Mouse (Mus musculus) heart, embryonic 14.5 days (tissue): ENCODE results near the gene March10. TPM values are rescaled to one million over a fixed set of nuclear protein-coding genes. Genes with fewer than 3 reads are reported as not detected.

Experiments
- ATAC-seq: fragments of 200-750 bp; cut with Nextera tagmentation; 2 replicates; pipeline ENCODE4 v1.8.0; 2017; ENCODE audit warnings: low read depth, moderate TSS enrichment; ENCODE audit not compliant: insufficient number of reproducible peaks, insufficient read depth, low FRiP score
- H3K27ac ChIP-seq, 2 experiments: fragments of 200-500 bp in 1 of 2; fragments of 300-500 bp in 1 of 2; sonication (generic) in 1 of 2; replicated peaks in 1 of 2; 2 replicates each; pipeline ENCODE4 v1.5.1; 2012 to 2014; ENCODE audit warnings: low read depth in 2 of 2, low read length in 2 of 2, control low read depth in 1 of 2, mild to moderate bottlenecking in 1 of 2, mixed read lengths in 1 of 2; ENCODE audit not compliant: control insufficient read depth in 1 of 2, insufficient read depth in 1 of 2
- H3K27me3 ChIP-seq: fragments of 300-500 bp; sonication (generic); 2 replicates; pipeline ENCODE4 v1.6.1; 2014; ENCODE audit warnings: mild to moderate bottlenecking, low read length, control low read depth; ENCODE audit not compliant: control insufficient read depth, insufficient read depth
- H3K36me3 ChIP-seq: fragments of 300-500 bp; sonication (generic); 2 replicates; pipeline ENCODE4 v1.6.1; 2014; ENCODE audit warnings: mild to moderate bottlenecking, control low read depth, low read length, mixed read lengths; ENCODE audit not compliant: control insufficient read depth, insufficient read depth
- H3K4me1 ChIP-seq, 2 experiments: fragments of 200-500 bp in 1 of 2; fragments of 300-500 bp in 1 of 2; sonication (generic) in 1 of 2; 2 replicates each; pipeline ENCODE4 v1.6.1; 2012 to 2014; ENCODE audit warnings: low read length in 2 of 2, control low read depth in 1 of 2, mixed read lengths in 1 of 2; ENCODE audit not compliant: control insufficient read depth in 2 of 2, insufficient read depth in 2 of 2
- H3K4me2 ChIP-seq: fragments of 300-500 bp; sonication (generic); 2 replicates; pipeline ENCODE4 v1.6.1; 2014; ENCODE audit warnings: mild to moderate bottlenecking, low read length
- H3K4me3 ChIP-seq, 2 experiments: fragments of 200-500 bp in 1 of 2; fragments of 300-500 bp in 1 of 2; sonication (generic) in 1 of 2; 2 replicates each; pipeline ENCODE4 v1.5.1; 2012 to 2014; ENCODE audit warnings: low read length in 2 of 2, mild to moderate bottlenecking in 2 of 2, control low read depth in 1 of 2, low read depth in 1 of 2, moderate library complexity in 1 of 2; ENCODE audit not compliant: control insufficient read depth in 1 of 2, insufficient read depth in 1 of 2
- H3K9ac ChIP-seq: fragments of 300-500 bp; sonication (generic); 2 replicates; pipeline ENCODE4 v1.6.1; 2014; ENCODE audit warnings: mild to moderate bottlenecking, low read length
- H3K9me3 ChIP-seq: fragments of 300-500 bp; sonication (generic); 2 replicates; pipeline ENCODE4 v1.6.1; 2016; ENCODE audit warnings: low read length, control low read depth; ENCODE audit not compliant: control insufficient read depth
- WGBS: fragments of 180-500 bp; shearing (Covaris S2); extraction: QIAGEN DNeasy Blood & Tissue Kit; methylation state at CpG from one replicate; pipeline ENCODE4 v1.1.7; 2014; 5-methylcytosine and 5-hydroxymethylcytosine counted together
- polyA plus RNA-seq: library from polyadenylated mRNA; unstranded; fragments of >200 nt; fragmentation: Nextera tagmentation; extraction: Ambion mirVana; gene quantifications from 2 replicates; pipeline ENCODE4 v1.2.1, GENCODE M21; 2014

Gene March10
- polyA plus RNA-seq, 1 experiment from 2014 or later = 0.28 TPM

DNA sequence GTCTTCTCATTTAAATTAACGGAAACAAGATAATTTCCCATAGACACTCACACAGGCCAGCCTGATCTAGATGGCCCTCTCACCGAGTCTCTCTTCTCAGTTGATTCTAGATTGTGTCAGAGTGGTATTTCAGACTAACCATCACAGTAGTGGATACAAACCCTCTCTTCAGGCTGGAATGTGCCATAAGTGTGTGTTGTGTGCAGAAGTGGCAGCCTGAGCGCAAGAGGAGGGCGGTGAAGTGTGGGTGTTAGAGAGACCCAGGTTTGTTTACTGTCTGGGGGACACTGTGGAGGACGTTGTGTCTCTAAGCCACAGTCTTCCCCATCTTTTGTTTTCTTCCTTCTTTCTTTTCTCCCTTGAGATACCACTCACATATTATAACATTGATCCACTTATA lies 133.0 kb downstream of the March10 start:
- Histone ChIP-seq H3K9ac (no peak overlapping the region), H3K36me3 (no peaks in the 10 kb centered on the region), H3K27me3 (no peaks in the 10 kb centered on the region), H3K9me3 (peaks cover 3% of the 10 kb centered on the region; the same call in 1 of the 2 replicates), H3K4me2 (no peak overlapping the region), H3K4me1 (no peaks in the 10 kb centered on the region), H3K4me3 (no peak overlapping the region), H3K27ac (no peak overlapping the region)
- WGBS = 57% methylated on average over 5 of the region's 5 CpGs
- no peak for ATAC-seq

- no peak for ATAC-seq
- Histone ChIP-seq H3K4me3 (no peak overlapping the region), H3K36me3 (no peaks in the 10 kb centered on the region), H3K9me3 (peaks cover 3% of the 10 kb centered on the region; the same call in 1 of the 2 replicates), H3K27me3 (no peaks in the 10 kb centered on the region), H3K4me1 (no peaks in the 10 kb centered on the region), H3K4me2 (no peak overlapping the region), H3K27ac (no peak overlapping the region), H3K9ac (no peak overlapping the region)
- 74% methylated on average over 2 of the region's 2 CpGs for WGBS
Measured at GRCm38 (mm10) chr11:105321090-105321489, 135.4 kb downstream of the March10 start.

GRCm38 (mm10) chr11:105317769-105318168 lies 138.8 kb downstream of the March10 start:
- Histone ChIP-seq H3K36me3 (no peaks in the 10 kb centered on the region), H3K4me1 (peaks cover 20 to 29% of the 10 kb centered on the region in 2 experiments), H3K9me3 (peaks cover 3% of the 10 kb centered on the region; the same call in 1 of the 2 replicates), H3K4me2 (no peak overlapping the region), H3K9ac (no peak overlapping the region), H3K4me3 (no peak overlapping the region), H3K27ac (no peak overlapping the region), H3K27me3 (no peaks in the 10 kb centered on the region)
- WGBS = 86% methylated on average over 6 of the region's 6 CpGs
- ATAC-seq = no peak

- H3K27ac ChIP-seq = no peak overlapping the region
- H3K9ac ChIP-seq = no peak overlapping the region
- H3K4me3 ChIP-seq = no peak overlapping the region
- H3K9me3 ChIP-seq = peaks cover 3% of the 10 kb centered on the region; the same call in 1 of the 2 replicates
- WGBS = 92% methylated on average over 4 of the region's 4 CpGs
- H3K36me3 ChIP-seq = no peaks in the 10 kb centered on the region
- no peak overlapping the region for H3K4me2 ChIP-seq
- no peak for ATAC-seq
- no peaks in the 10 kb centered on the region for H3K27me3 ChIP-seq
- peaks cover 34 to 45% of the 10 kb centered on the region in 2 experiments for H3K4me1 ChIP-seq
Measured at GRCm38 (mm10) chr11:105316121-105316520, 140.4 kb downstream of the March10 start.

- Histone ChIP-seq H3K36me3 (no peaks in the 10 kb centered on the region), H3K27me3 (no peaks in the 10 kb centered on the region), H3K9ac (no peak overlapping the region), H3K4me2 (no peak overlapping the region), H3K4me1 (peaks cover 34 to 45% of the 10 kb centered on the region in 2 experiments), H3K4me3 (no peak overlapping the region), H3K9me3 (peaks cover 3% of the 10 kb centered on the region; the same call in 1 of the 2 replicates), H3K27ac (no peak overlapping the region)
- no peak for ATAC-seq
- WGBS = 80% methylated on average over 8 of the region's 8 CpGs
Measured at GRCm38 (mm10) chr11:105315296-105315695, 141.2 kb downstream of the March10 start.

DNA sequence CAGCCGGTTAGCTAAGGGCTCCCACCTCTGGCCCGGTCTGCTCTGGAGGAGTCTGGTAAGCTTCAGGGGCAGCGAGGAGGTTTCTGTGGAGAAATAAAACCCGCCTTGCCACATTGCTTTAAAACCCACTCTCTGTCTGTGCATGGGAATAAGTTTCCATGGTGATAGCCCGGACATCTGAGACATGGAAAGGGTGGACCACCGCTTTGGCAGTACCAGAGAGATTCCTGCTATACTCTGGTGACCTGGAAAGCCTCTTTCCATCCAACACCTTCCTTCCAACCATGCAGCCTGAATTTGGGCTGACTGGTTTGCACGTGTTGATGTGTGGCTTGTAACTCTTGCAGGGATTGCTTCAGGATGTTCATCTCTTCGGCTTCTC lies 142.9 kb downstream of the March10 start:
- peak overlapping the region; percentile 49 to 76 for H3K27ac ChIP-seq
- 32% methylated on average over 8 of the region's 8 CpGs for WGBS
- H3K4me2 ChIP-seq = 0 out of 2 replicates have a peak overlapping the region, but pooled peaks have one; percentile 8
- no peak overlapping the region for H3K4me3 ChIP-seq
- no peaks in the 10 kb centered on the region for H3K36me3 ChIP-seq
- no peak for ATAC-seq
- H3K9ac ChIP-seq = peak overlapping the region; percentile 38; the same call in 1 of the 2 replicates
- no peaks in the 10 kb centered on the region for H3K27me3 ChIP-seq
- peaks cover 41 to 54% of the 10 kb centered on the region in 2 experiments for H3K4me1 ChIP-seq
- H3K9me3 ChIP-seq = no peaks in the 10 kb centered on the region

DNA sequence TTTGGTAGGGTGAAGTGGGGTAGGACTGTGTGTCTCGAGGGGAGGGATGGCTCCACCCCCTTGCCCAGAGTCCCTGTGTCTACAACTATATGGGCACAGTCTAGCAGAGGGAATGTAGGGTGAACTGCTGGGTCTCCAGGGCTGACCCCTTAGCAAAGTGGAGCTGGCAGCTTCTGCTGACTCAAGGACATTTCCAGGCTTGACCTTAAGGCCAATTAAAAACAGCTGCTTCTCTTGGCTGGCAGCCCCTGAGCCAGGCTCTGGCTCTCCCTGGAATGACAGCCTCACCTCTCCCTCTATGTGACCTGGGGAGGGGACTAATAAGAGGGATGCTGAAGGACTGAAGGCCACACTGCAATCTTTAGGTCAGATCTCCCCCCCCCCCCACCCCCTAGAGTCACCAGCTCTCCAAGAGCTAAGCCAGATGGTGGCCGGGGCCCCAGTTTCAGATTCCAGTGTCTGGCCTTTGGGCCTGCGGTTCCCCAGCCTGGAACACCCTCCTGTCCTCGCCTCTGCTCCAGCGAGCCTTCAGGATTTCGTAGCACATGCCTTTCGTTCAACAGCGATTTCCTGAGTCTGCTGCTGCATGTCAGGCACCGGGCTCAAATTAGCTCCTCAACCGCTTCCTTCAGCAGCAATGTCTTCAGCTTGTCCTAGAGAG lies 143.4 kb downstream of the March10 start:
- no peaks in the 10 kb centered on the region for H3K9me3 ChIP-seq
- H3K9ac ChIP-seq = peak overlapping the region; percentile 38; the same call in 1 of the 2 replicates
- 0 out of 2 replicates have a peak, but pooled peaks have one; percentile 54 for ATAC-seq
- H3K36me3 ChIP-seq = no peaks in the 10 kb centered on the region
- no peaks in the 10 kb centered on the region for H3K27me3 ChIP-seq
- H3K4me3 ChIP-seq = no peak overlapping the region
- WGBS = 4% methylated on average over 10 of the region's 10 CpGs
- peak overlapping the region; percentile 51 to 76 for H3K27ac ChIP-seq
- peaks cover 42 to 58% of the 10 kb centered on the region in 2 experiments for H3K4me1 ChIP-seq
- peak overlapping the region; percentile 7; the same call in 1 of the 2 replicates for H3K4me2 ChIP-seq
